Mouse (Mus musculus) urinary bladder, postnatal 25 days (tissue): ENCODE measurements around the gene Top2b.

Experiments
- DNase-seq: peaks from one replicate; pipeline ENCODE4 v3.0.0; 2022; ENCODE audit warnings: low spot score

The Top2b gene

GRCm38 (mm10) chr14:16364878-16365337 is at the start of gene Top2b:
Top2b (plus strand) TSS chr14:16365179.
- peak; percentile 90 for DNase-seq

GRCm38 (mm10) chr14:16316715-16317114 is 48.3 kb upstream of the Top2b start:
- DNase-seq = no peak

GRCm38 (mm10) chr14:16319818-16320217 is 45.2 kb upstream of the Top2b start:
- no peak for DNase-seq

- no peak for DNase-seq
Measured at GRCm38 (mm10) chr14:16324394-16324793, 40.6 kb upstream of the Top2b start.

- no peak for DNase-seq
Measured at GRCm38 (mm10) chr14:16325208-16325607, 39.8 kb upstream of the Top2b start.

GRCm38 (mm10) chr14:16328531-16328930 is 36.4 kb upstream of the Top2b start:
- no peak for DNase-seq

- DNase-seq = no peak
Measured at GRCm38 (mm10) chr14:16328959-16329480, 36.0 kb upstream of the Top2b start.

GRCm38 (mm10) chr14:16329756-16330155 is 35.2 kb upstream of the Top2b start:
- no peak for DNase-seq

- DNase-seq = no peak
Measured at GRCm38 (mm10) chr14:16334260-16334659, 30.7 kb upstream of the Top2b start.

GRCm38 (mm10) chr14:16335835-16336417 is 29.1 kb upstream of the Top2b start:
- no peak for DNase-seq

- no peak for DNase-seq
Measured at GRCm38 (mm10) chr14:16347505-16347904, 17.5 kb upstream of the Top2b start.

GRCm38 (mm10) chr14:16359704-16360103 is 5.3 kb upstream of the Top2b start:
- no peak for DNase-seq

- DNase-seq = peak; percentile 37
Measured at GRCm38 (mm10) chr14:16364161-16364831, 683 bp upstream of the Top2b start.

GRCm38 (mm10) chr14:16365362-16366173 is 589 bp downstream of the Top2b start:
- peak; percentile 60 for DNase-seq

GRCm38 (mm10) chr14:16366174-16366889 is 1.4 kb downstream of the Top2b start:
- no peak for DNase-seq

GRCm38 (mm10) chr14:16366986-16367385 is 2.0 kb downstream of the Top2b start:
- DNase-seq = no peak

GRCm38 (mm10) chr14:16372761-16373160 is 7.8 kb downstream of the Top2b start:
- no peak for DNase-seq

- no peak for DNase-seq
Measured at GRCm38 (mm10) chr14:16373190-16373589, 8.2 kb downstream of the Top2b start.

GRCm38 (mm10) chr14:16379917-16380570 is 15.1 kb downstream of the Top2b start:
- no peak for DNase-seq

- no peak for DNase-seq
Measured at GRCm38 (mm10) chr14:16384783-16385182, 19.8 kb downstream of the Top2b start.

GRCm38 (mm10) chr14:16405187-16405586 is 40.2 kb downstream of the Top2b start:
- no peak for DNase-seq
